Mouse (Mus musculus) lung, postnatal 4 days (tissue): ENCODE measurements around the gene Vmn2r48.
"Not testable (repeated sequence)": the region's sequence is repeated elsewhere in the genome, so short reads cannot be mapped to it uniquely, and the experiment has no call there.

Experiments
- DNase-seq, 2 experiments: peaks; one replicate each; pipeline ENCODE4 v3.0.0; 2021

Vmn2r48 gene

DNA sequence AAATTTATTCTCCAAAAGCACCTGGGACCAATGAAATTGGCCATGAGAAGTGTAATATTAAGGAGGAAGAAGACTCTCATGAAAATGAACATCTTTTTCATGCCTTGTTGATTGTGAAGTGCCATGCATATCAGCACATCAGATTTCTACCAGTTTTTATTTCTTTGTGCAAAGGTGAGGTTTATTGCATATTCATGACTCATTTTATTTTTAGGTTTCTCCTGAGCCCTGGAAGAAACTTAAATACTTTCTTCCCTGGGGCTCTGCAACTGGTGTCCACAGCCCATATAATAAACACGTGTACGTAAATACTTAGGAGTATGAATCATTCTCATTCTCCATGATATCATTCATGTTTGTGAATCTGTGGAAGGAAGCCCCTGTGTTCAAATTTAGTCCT lies at the start of gene Vmn2r48:
Vmn2r48 (minus strand) TSS at position 101 of the 400 bp plus-strand sequence.
- DNase-seq = not testable (repeated sequence)

- not testable (repeated sequence) for DNase-seq
These were observed 38.8 kb upstream of the Vmn2r48 start, which contains the start of gene Vmn2r49 for GRCm38 (mm10) chr7:9992157-9992556. Vmn2r49 (minus strand) TSS chr7:9992257.
